Mouse (Mus musculus) adrenal gland (tissue): Measurements from ENCODE around the gene Bace1.
"Not testable (repeated sequence)": the region's sequence is repeated elsewhere in the genome, so short reads cannot be mapped to it uniquely, and the experiment has no call there.

ENCODE experiments used
- intact Hi-C: fragments of 180-260 bp; cut with DNase I; formaldehyde crosslinking; loops from one replicate; pipeline ENCODE4 v1.15.1; 2025

Gene Bace1

GRCm38 (mm10) chr9:45832898-45833297 lies 5.5 kb upstream of the Bace1 start:
- intact Hi-C loops = no loop called here

- intact Hi-C loops = no loop called here
Measured at GRCm38 (mm10) chr9:45833461-45833860, 4.9 kb upstream of the Bace1 start.

DNA sequence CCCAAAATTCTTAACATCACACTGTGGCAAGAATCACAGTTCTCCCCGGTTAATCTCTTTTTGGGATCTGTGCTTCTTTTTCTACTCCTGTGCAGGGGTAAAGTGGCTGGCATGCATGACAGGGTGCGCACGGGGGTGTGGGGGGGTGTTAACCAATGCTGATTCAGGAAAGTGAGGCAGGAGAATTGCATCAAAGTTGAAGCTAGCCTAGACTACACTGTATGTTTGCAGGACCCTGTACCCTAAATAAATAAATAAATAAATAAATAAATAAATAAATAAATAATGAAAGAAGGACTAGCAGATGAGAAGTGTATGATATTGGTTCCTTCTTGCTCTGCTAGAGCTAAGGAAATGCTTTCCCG lies 329 bp upstream of the Bace1 start:
- intact Hi-C loops = no loop called here

DNA sequence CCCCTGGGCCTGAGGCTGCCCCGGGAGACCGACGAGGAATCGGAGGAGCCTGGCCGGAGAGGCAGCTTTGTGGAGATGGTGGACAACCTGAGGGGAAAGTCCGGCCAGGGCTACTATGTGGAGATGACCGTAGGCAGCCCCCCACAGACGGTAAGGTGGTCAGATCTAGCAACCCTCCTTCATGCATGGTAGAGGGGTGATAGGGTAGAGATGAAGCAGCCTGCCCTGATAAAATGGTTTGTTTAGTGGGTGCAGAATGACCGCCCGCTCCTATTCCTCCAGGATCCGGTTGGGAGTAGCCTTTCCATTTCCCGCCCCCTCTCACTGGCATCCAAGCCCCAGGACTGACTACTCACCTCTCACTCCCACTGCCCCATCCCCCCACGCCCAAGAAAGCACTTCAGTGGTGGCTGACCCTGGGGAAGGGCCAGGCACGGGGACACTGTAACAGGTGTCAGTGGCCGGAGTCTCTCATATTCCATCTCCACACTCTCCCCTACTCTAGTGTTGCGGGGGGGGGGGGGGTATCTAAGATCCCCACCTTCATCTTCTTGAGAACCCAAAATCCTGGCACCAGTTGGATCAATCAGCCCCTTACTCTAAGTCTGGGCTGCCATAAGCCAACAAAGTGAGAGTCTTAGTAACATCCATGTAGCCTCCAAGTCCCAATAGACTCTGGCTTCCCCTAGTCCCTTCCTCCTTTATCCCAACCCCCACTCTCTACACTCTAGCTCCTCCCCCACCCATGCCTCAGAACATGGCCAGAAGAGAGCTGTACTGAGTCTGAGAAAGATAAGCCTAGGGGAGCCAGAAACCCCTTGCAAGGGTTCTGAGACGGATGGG lies 980 bp downstream of the Bace1 start:
- intact Hi-C loops = no loop called here

GRCm38 (mm10) chr9:45839982-45840300 lies 1.6 kb downstream of the Bace1 start:
- intact Hi-C loops = no loop called here

- intact Hi-C loops = no loop called here
Measured at GRCm38 (mm10) chr9:45840331-45840730, 2.0 kb downstream of the Bace1 start.

DNA sequence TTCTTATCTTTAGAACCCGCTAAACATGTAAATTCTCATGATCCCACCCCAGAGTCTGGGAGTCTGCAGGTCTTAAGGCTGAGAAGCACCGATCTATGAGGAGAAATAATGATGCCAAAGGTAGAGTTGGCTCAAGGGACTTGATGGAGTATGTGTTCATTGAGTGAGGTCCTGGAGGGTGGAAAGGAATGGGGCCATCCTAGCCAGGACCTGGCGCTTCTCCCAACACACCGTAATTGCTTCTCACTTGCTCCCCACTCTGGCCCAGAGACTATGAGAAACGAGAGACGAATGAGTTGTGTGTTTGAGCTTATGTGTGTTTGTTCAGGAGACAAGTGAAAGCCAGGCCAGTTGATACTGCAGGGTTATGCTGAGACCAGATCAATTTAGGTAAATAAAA lies 3.1 kb downstream of the Bace1 start:
- intact Hi-C loops = no loop called here

DNA sequence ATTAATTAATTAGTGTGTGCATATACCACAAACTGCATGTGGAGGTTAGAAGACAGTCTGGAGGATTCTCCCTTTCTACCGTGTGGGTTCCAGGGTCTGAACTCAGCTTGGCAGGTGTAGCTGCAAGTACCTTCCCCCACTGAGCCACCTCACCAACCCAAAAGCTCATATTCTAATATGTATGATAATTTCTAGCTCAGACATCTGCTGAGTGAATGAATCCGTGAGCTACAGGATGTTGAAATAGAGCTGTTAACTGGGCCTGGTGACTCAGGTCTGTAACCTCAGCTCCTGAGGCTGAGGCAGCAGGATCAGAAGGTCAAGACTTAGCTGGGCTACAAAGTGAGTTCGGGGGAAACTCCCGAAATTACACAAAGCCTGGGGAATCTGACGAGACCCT lies 4.6 kb downstream of the Bace1 start:
- intact Hi-C loops = no loop called here

GRCm38 (mm10) chr9:45843780-45844179 lies 5.4 kb downstream of the Bace1 start:
- intact Hi-C loops = no loop called here

DNA sequence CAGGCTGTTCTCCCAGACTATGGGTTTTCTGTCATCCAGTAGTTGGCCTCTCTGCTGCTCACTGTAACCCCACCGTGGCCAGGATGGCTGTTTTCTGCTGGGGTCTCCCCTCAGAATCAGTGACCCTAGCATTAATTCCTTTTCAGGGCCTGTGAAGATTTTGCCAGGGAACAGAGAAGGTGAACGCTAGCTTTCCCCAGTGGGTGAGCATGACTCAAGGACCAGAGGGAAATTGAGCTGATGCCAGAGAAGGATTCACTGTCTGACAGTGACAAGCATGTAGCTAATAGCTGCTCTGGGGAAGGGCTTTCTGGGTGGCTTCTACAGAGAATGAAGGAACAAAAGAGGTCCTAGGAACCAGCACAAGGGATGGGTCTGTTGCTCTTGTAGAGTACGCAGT lies 7.2 kb downstream of the Bace1 start:
- intact Hi-C loops = no loop called here

GRCm38 (mm10) chr9:45846176-45846575 lies 7.8 kb downstream of the Bace1 start:
- intact Hi-C loops = not testable (repeated sequence)

DNA sequence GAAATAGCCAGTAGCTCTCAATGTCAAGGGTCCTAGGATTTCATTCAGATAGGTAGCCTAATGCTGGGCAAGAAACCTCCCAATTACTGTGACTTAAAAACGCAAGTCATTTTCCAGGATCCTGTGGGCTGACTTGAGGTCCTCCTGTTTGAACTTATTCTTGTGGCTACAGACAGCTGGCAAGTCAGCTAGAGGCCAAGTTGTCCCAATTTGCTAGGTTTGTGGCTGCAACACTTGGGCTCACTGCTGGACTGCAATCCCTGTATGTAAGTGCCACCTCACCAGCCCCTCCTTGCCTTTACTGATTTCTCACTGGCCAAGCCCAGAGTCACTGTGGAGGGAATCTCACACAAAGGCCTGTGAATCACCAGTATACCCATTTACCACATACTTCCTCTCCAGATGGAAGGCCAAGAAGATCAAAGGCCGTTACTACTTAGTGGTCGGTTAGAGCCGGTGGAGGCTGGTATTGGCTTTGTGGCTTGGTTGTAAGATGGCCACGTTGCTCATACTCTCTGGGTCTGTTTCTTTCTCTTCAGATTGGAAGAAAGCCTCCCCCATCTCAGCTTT lies 8.6 kb downstream of the Bace1 start:
- intact Hi-C loops = no loop called here

DNA sequence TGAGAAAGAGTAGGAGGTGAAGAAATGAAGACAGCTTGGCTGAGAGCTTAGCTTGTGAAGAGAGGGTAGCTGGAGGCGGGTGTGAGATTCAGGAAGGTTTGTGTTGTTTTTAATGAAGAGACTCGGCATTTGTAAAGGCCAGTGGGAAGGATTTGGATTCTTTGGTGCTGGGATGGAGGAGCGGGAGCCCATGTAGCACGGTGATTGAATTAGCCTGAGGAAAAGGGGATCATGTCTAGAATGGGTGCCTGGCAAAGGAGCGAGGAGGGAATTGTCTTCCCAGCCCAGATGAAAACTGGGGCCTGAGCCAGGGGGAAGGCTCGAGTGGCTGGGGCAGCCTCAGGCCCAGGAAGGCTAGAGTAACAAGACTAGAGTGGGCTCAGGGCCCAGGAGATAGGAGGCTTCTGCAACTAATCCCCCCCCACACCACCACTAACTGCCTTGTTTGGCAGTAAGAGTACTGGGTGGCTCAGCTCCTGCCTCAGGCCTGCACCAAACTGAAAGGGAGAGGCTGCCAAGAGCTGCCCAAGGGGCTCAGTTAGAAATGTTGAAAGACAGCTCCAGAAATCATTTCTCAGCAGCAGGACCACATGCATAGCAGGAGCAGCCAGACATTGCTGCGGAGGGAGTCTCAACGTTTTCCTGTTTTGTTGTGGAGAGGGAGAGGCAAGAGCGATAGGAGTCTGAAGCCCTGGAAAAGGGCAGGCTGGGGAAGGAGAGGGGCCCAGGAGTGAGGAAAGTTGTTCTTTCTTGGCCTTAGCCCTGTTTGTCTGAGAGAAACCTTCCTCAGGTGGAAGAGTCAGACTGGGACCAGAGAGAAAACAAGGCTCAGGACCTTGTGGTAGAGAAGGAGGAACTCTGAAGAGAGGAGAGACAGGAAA lies 11.4 kb downstream of the Bace1 start:
- intact Hi-C loops = no loop called here

DNA sequence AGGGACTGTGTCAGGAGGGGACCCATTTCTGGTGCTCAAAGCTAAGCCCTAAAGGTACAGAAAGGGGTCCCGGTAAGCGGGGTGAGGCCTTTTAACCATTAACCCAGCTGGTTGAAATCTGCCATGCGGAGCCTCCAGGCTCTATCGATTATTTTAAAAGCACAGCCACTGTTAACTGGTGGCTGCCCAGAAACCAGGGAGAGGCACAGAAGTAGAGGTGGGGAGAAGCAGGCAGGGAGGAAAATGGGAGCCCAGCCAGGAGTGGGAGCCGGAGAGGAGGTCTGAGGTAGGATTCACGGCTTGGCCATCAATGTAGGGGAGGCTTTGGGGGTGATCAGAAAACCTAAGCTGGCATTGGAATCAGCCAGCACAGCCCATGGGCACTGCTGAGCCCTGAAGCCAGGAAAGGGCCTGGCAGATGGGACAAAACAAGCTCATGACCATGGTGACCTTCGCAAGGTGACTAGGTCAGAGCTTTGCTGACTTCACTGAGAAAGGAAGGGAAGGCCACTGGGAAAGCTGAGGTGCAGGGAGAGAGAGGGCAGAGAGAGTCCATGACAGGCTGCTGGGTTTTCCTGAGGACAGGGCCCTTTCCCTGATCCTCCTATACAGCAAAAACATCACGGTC lies 12.3 kb downstream of the Bace1 start:
- intact Hi-C loops = no loop called here

- intact Hi-C loops = no loop called here
Measured at GRCm38 (mm10) chr9:45851330-45851729, 12.9 kb downstream of the Bace1 start.

DNA sequence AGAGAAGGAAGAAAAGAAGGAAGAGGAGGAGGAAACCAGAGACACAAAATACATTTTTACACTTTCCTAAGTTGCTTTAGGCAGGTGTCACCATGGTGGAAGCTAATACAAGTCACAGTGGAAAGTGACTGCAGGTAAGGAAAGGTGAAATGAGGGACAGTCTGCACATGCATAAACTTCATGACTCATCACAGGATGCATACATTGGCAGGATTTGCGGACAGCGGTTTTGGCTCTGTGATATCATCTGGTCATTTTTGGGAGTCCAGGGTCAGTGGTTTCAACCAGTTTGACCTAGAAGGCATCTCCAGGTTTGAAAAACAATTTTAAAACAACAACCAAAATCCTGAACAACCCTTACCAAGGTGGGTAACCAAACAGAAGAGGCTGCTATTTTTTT lies 13.4 kb downstream of the Bace1 start:
- intact Hi-C loops = no loop called here

DNA sequence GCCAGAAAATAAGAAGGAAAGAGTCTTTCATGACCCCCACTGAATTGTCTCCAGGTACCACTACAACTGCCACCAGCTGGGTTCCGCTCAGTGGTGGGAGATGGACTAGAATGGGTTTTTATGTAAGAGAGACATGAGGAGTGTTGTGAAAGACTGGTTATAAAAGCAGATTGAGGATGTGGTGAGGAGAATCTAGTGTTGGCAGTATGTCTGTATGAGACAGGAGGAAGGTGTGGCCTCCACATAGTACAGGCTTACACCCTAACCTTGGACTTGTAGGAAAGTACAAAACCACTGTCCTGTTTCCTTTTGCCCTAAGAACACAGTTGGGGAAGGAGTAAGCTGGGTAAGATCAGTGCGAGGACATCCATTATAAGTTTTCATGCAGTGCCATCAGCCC lies 15.3 kb downstream of the Bace1 start:
- intact Hi-C loops = no loop called here

DNA sequence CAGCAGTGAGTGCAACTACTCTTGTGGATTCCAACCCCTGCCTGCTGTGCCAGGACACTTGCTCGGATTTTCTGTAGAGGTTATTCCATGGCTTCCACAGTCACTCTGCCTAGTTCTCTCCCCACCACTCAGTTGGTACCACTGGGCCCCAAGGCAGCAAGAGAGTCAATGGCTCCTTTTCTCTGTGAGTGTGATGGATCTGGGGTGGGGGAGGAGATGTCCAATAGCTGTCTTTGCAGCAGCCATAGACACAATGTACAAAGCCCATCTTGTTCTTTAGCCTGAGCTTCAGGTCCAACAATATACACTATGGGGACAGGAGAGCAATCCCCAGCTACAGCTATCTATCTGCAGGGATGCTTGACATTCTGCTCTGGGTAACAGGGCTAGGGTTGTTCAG lies 15.8 kb downstream of the Bace1 start:
- intact Hi-C loops = no loop called here

GRCm38 (mm10) chr9:45859364-45859763 lies 21.0 kb downstream of the Bace1 start:
- intact Hi-C loops = no loop called here

DNA sequence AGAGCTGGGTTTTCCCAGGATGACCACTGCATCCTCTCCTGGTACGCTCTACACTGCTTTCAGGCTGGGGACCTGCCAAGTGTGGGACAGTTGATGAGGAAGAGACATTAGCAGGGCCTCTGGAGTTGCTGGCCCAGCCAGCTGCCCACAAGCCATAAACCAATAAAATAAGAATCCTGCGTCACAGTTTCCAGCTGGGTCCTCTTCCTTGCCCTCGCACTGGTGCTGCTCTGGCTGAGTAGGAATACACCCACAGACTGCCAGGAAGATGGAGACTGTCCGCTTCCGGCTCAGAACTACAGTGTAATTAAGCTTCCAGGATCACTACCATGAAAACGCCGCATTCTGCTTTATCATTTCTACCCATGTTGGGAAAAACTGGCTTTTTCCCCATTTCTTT lies 23.4 kb downstream of the Bace1 start:
- intact Hi-C loops = no loop called here

DNA sequence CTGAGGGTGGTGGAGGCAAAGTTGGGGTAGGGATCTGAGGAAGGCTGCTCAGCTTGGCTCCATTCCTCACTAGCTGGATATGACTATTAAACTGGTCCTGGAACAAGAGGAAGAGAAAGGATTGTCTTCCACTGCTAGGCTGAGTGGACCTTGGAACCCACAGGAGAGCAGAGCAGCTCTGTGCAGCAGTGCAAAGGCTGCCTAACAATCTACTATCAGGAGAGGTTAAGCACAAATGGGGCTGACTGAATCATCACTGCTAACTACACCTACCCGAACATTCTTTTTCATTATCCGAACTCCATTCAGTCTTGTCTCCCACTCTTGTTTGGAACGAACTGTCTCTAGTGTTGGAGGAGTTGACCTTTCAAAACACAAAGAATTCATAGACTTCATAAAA lies 30.8 kb downstream of the Bace1 start:
- intact Hi-C loops = no loop called here

DNA sequence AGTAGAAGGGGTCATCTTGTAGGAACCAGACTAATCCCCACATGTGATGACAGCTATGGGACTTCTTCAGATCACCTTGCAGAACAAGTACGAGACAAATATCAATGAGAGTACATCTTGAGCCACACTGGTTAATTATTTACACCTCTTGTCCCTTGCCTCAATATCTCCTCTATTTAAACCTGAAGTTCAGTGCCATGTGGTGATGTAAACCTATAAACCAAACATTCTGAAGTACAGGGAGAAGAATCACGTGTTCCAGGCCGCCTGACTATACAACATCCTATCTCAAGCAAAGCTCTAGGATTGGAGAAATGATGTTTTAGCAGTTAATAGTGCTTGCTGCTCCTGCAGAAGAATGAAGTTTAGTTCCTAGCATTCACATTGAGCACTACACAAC lies 31.9 kb downstream of the Bace1 start:
- intact Hi-C loops = no loop called here
